Mouse (Mus musculus): ENCODE data around the gene Rbp2. TPM values are rescaled to one million over a fixed set of nuclear protein-coding genes. Genes with fewer than 3 reads are reported as not detected.

Gene Rbp2
- polyA plus RNA-seq, 2 experiments = 3.3 to 4.9 TPM

DNA sequence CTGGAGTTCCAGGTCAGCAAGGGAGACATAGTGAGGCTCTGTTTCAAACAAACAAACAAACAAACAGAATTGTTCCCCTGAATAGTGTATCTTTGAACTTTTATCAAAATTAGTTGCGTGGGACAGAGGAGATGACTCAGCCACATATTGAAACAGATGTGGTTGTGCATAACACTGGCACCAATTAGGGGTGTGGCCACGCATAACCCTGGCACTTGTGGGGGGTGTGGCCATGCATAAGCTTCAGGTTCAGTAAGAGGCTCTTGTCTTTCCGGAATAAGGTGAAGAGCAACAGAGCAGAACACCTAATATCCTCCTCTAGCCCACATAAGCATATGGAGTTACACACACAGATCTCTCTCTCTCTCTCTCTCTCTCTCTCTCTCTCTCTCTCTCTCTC lies 58.1 kb downstream of the Rbp2 start:
- Histone ChIP-seq H3K27me3 (ENCODE audit: control insufficient read depth, insufficient read depth, low read length) (no peaks in the 10 kb centered on the region), H3K27ac (replicated peaks; ENCODE audit: low read depth, low read length) (no peak overlapping the region), H3K4me1 (ENCODE audit: control insufficient read depth, insufficient read depth, low read length) (no peaks in the 10 kb centered on the region), H3K9me3 (ENCODE audit: control insufficient read depth, low read length) (no peaks in the 10 kb centered on the region), H3K4me2 (replicated peaks; ENCODE audit: low read depth, low read length, severe bottlenecking) (no peak overlapping the region), H3K9ac (ENCODE audit: low read depth, low read length, severe bottlenecking) (no peak overlapping the region), H3K36me3 (ENCODE audit: control insufficient read depth, insufficient read depth, low read length) (no peaks in the 10 kb centered on the region), H3K4me3 (replicated peaks; ENCODE audit: low read length) (no peak overlapping the region)
- DNase-seq (ENCODE audit: low spot score) = no peak
- no peak for ATAC-seq (ENCODE audit: low FRiP score, low read depth)
- WGBS = 86% methylated on average over 3 of the region's 3 CpGs
- TF ChIP-seq POLR2A (IDR thresholded peaks at IDR 0.05; ENCODE audit: borderline replicate concordance, extremely low read depth, insufficient read depth, insufficient read length) = no peak

Other genes starting within 250 kb of the Rbp2 start
- 3.5 and 3.9 TPM in 2 replicates for gene Nmnat3, start 198.7 kb upstream of the Rbp2 start, polyA plus RNA-seq (2012; rRNA removed)
- gene Nmnat3, start 198.7 kb upstream of the Rbp2 start, polyA plus RNA-seq (2014; fragmentation: Nextera tagmentation; extraction: Ambion mirVana) = 5.9 and 7.1 TPM in 2 replicates
- gene Rbp1, start 63.2 kb upstream of the Rbp2 start, polyA plus RNA-seq (2012; rRNA removed) = 39.4 and 49.9 TPM in 2 replicates
- gene Rbp1, start 63.2 kb upstream of the Rbp2 start, polyA plus RNA-seq (2014; fragmentation: Nextera tagmentation; extraction: Ambion mirVana) = 47.5 and 56.4 TPM in 2 replicates
- gene Copb2, start 77.6 kb downstream of the Rbp2 start, polyA plus RNA-seq (2012; rRNA removed) = 107 and 139 TPM in 2 replicates
- 211 and 214 TPM in 2 replicates for gene Copb2, start 77.6 kb downstream of the Rbp2 start, polyA plus RNA-seq (2014; fragmentation: Nextera tagmentation; extraction: Ambion mirVana)
- gene Mrps22, start 115.5 kb downstream of the Rbp2 start, polyA plus RNA-seq (2012; rRNA removed) = 27.7 and 37.4 TPM in 2 replicates
- gene Mrps22, start 115.5 kb downstream of the Rbp2 start, polyA plus RNA-seq (2014; fragmentation: Nextera tagmentation; extraction: Ambion mirVana) = 43.2 and 50.3 TPM in 2 replicates